Mouse (Mus musculus): Measurements from ENCODE around the gene Serpinb6b.

DNA sequence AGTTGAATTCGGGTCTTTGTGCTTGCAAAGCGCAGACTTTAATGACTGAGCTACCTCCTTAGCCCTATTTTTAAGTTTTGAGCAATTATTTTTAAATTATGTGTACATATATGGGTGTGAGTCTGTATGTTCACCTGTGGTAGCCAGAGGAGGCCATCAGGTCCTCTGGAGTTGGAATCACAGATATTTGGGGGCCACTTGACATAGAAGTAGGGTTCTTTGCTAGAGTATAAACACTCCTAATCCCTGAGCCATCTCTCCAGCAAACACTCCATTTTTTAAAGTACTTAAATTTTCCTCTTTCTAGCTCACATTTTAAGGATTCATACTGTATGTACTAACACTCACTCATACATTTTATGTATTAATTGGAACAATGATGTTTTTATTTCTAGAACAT is 9.3 kb downstream of the Serpinb6b start:
- TF ChIP-seq TCF12 (IDR thresholded peaks at IDR 0.05; ENCODE audit: insufficient read depth, poor library complexity, severe bottlenecking): no peak
- no peak for TF ChIP-seq POLR2A (IDR thresholded peaks at IDR 0.05; ENCODE audit: insufficient read length, low read depth)
- no peak for TF ChIP-seq MYOG (IDR thresholded peaks at IDR 0.05; ENCODE audit: control insufficient read depth in 1 of 3, insufficient read depth in 1 of 3, insufficient read length in 2 of 3, low read depth in 2 of 3)
- TF ChIP-seq SRF (IDR thresholded peaks at IDR 0.05; ENCODE audit: control insufficient read depth, insufficient read length, low read depth): no peak
- no peak for TF ChIP-seq REST (IDR thresholded peaks at IDR 0.05; ENCODE audit: insufficient read depth, insufficient read length)
- no peak for TF ChIP-seq E2F4 (IDR thresholded peaks at IDR 0.05; ENCODE audit: insufficient read depth)
- TF ChIP-seq MAX (IDR thresholded peaks at IDR 0.05; ENCODE audit: low read depth): no peak
- no peak for TF ChIP-seq USF1 (IDR thresholded peaks at IDR 0.05; ENCODE audit: low read depth)
- TF ChIP-seq TCF3 (IDR thresholded peaks at IDR 0.05; ENCODE audit: insufficient read length, low read depth): no peak

All from myocyte (in vitro differentiated cells).